Mouse (Mus musculus): ENCODE results near the gene Plcl2. TPM values are rescaled to one million over a fixed set of nuclear protein-coding genes. Genes with fewer than 3 reads are reported as not detected.
"Not testable (repeated sequence)": the region's sequence is repeated elsewhere in the genome, so short reads cannot be mapped to it uniquely, and the experiment has no call there.

The Plcl2 gene
- polyA plus RNA-seq, 1 experiment from 2014 or later, result 5.0 TPM

- no peak overlapping the region for H3K4me3 ChIP-seq
- peaks cover 22% of the 10 kb centered on the region for H3K4me1 ChIP-seq
- H3K9me3 ChIP-seq (replicated peaks), result no peaks in the 10 kb centered on the region
- 80% methylated on average over 10 of the region's 10 CpGs for WGBS
- peak overlapping the region; percentile 68 for H3K27ac ChIP-seq
- H3K36me3 ChIP-seq, result no peaks in the 10 kb centered on the region; the same call in 1 of the 2 replicates
- no peaks in the 10 kb centered on the region for H3K27me3 ChIP-seq (ENCODE audit: low read depth, poor library complexity, severe bottlenecking)
- no peak for DNase-seq (ENCODE audit: low spot score)
Measured at GRCm38 (mm10) chr17:50677978-50678712, 168.9 kb downstream of the Plcl2 start.

DNA sequence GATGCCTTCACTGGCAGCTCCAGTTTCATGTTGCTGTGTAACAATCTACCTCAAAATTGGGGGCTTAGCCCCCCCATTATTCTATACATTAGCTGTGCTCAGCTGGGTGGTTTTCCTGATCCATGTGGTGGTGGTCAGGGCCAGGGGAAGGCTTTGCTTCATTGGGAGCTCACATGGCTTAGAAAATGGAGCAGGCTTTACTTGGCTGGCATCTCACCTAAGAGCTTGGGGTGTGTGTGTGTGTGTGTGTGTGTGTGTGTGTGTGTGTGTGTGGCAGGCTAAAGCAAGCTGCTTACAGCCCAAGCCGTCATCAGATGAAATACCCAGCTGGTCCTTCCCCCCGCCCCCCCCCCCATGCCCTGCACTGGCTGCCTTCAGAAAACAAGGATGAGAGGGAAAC is 169.5 kb downstream of the Plcl2 start:
- Histone ChIP-seq H3K27ac (peak overlapping the region; percentile 68), H3K36me3 (no peaks in the 10 kb centered on the region; the same call in 1 of the 2 replicates), H3K9me3 (replicated peaks) (no peaks in the 10 kb centered on the region), H3K4me3 (no peak overlapping the region), H3K27me3 (ENCODE audit: low read depth, poor library complexity, severe bottlenecking) (no peaks in the 10 kb centered on the region), H3K4me1 (peaks cover 22% of the 10 kb centered on the region)
- DNase-seq (ENCODE audit: low spot score), result no peak
- WGBS, result 60% methylated on average over 2 of the region's 2 CpGs

DNA sequence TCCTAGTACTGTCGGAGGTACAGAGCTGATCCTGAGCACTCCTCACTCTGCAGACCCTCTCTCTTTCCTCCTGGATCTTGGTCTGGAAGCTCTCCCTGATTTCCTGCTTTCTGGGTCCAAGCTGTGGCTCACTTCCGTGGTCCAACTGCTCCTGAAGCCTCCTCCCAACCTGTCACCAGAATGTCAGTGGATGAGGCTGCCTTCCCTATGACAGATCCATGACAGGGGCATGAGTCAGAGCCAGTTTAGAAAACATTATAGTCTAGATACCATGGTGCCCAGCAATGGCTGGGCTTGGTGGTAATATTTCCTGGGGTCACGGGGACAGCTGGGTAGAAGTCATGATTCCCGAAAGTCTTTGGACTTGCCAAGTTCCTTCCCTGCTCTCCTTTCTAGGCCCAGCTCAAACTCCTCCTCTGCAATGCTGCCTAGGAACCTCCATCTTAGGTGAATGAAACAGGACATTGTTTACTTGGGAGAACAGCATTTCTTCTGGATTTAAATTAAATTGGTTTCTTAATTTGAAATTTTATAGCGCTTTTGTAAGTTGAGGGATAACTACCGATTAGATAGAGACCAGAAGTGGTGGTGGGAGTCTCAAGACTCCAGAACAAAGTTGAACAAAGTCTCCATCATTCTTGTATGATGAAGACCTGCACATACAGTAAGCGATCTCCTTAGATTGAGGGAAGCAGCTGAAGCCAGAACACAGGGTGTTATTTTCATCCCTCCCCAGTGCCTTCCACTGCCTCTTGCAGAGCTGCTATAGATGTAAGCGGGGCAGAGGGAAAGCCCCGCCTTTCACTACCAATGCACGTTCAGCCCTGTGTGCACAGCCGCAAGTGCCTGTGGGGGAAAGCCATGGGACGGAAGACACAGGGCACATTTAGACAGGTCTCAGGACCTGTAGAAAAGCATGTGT is 170.7 kb downstream of the Plcl2 start:
- Histone ChIP-seq H3K27ac (no peak overlapping the region; the same call in 1 of the 2 replicates), H3K4me3 (no peak overlapping the region), H3K4me1 (peaks cover 23% of the 10 kb centered on the region), H3K36me3 (no peaks in the 10 kb centered on the region; the same call in 1 of the 2 replicates), H3K9me3 (replicated peaks) (no peaks in the 10 kb centered on the region), H3K27me3 (ENCODE audit: low read depth, poor library complexity, severe bottlenecking) (no peaks in the 10 kb centered on the region)
- 92% methylated on average over 12 of the region's 12 CpGs for WGBS
- no peak for DNase-seq (ENCODE audit: low spot score)

DNA sequence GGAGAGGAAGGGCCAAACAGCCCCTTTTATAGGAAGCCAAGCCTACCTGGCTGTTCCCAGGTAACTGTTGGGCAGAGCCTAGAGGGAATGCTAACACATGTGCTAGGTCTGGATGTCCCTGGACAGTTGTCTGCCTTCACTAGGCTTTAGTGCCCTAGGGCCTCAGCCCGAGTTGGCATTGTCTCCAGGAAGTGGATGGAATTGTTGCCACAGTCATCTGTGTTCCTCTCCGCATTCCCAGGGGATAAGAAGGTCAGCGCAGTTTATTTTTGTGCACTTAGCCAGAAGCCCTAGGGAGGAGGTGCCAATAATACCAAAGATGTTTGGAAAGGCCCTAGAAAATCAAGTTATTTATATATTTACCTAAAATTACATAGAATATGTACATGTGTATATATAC is 173.5 kb downstream of the Plcl2 start:
- peaks cover 18% of the 10 kb centered on the region for H3K4me1 ChIP-seq

DNA sequence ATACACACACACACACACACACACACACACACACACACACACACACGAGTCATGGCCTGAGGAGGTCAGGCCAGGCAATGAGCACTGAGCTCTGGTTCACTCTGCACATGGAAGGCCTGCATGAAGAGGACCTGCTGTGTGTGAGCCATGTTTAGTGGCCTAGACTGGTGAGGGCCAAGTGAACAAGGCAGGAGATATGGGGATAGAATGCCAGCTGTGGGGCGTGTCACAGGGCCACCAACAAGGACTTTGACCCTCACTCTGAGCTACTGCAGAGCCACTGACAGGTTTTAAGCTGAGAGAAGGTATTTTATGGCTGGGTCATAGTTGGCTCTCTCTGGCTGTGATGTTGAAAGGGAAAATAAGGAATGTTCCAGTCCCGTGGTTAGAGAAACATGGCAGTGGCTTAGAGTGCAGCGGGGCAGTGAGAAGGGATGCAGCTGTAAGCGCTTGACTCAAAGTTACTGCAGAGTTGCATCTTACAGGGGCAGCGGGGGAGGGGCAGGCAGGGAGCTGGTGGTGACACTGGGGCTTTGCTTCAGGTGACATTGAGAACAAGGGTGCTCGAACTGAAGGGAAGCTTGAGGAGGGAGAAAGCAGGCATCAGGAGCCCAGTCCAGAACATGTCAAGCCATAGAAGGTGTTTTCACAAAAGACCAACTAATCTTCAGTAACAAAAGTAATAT is 175.9 kb downstream of the Plcl2 start:
- peak; percentile 26 for DNase-seq (ENCODE audit: low spot score)
- H3K9me3 ChIP-seq (replicated peaks), result no peaks in the 10 kb centered on the region
- peaks cover 14% of the 10 kb centered on the region for H3K36me3 ChIP-seq
- H3K4me1 ChIP-seq, result peaks cover 6% of the 10 kb centered on the region
- WGBS, result 72% methylated on average over 7 of the region's 7 CpGs
- H3K27ac ChIP-seq, result no peak overlapping the region
- no peak overlapping the region for H3K4me3 ChIP-seq
- H3K27me3 ChIP-seq (ENCODE audit: low read depth, poor library complexity, severe bottlenecking), result no peaks in the 10 kb centered on the region

More for the DNA sequence above, 173.5 kb downstream of the Plcl2 start:
- Histone ChIP-seq H3K27ac (no peak overlapping the region), H3K36me3 (peaks cover under 1% of the 10 kb centered on the region; the same call in 1 of the 2 replicates), H3K9me3 (replicated peaks) (no peaks in the 10 kb centered on the region), H3K27me3 (ENCODE audit: low read depth, poor library complexity, severe bottlenecking) (no peaks in the 10 kb centered on the region), H3K4me3 (no peak overlapping the region)
- WGBS, result 88% methylated on average over 3 of the region's 3 CpGs
- no peak for DNase-seq (ENCODE audit: low spot score)

DNA sequence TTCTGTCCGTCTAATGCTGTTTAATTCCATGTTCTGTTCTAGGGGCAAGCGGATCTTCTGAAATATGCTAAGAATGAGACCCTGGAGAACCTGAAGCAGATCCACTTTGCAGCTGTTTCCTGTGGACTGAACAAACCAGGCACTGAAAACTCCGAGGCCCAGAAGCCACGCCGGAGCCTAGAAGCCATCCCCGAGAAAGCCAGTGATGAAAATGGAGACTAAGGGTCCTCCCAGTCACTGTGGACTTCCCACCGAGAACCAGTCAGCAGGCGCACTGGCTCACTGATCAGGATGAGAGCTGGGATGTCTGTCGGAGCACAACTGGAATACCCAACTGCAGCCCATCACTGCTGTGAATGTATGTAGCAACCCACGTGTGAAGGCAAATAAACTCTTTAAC is 178.5 kb downstream of the Plcl2 start:
- Histone ChIP-seq H3K4me3 (no peak overlapping the region), H3K27me3 (ENCODE audit: low read depth, poor library complexity, severe bottlenecking) (no peaks in the 10 kb centered on the region), H3K4me1 (peaks cover 14% of the 10 kb centered on the region), H3K27ac (no peak overlapping the region), H3K36me3 (peaks cover 14% of the 10 kb centered on the region), H3K9me3 (replicated peaks) (no peaks in the 10 kb centered on the region)
- WGBS, result 89% methylated on average over 10 of the region's 10 CpGs
- no peak for DNase-seq (ENCODE audit: low spot score)

DNA sequence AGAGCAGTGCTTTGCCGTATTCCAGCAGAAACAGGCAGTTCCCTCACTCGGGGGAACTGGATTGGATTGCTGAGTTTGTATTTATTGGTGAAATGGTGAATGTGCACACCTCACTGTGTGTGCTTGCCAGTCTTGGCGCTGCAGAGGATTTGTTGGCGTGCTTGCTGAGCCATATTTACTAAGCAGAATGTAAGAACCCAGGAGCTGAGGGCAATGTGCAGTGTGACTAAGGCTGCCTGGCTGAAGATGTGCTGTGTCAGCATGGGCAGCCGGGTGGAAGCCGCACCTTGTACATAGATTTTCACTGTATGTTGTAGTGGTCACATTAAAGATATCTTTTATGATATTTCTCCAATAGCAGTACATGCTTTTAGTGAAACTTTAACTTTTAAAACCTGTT is 178.9 kb downstream of the Plcl2 start:
- Histone ChIP-seq H3K9me3 (replicated peaks) (no peaks in the 10 kb centered on the region), H3K27me3 (ENCODE audit: low read depth, poor library complexity, severe bottlenecking) (no peaks in the 10 kb centered on the region), H3K4me3 (no peak overlapping the region), H3K36me3 (peaks cover 14% of the 10 kb centered on the region), H3K4me1 (peaks cover 14% of the 10 kb centered on the region), H3K27ac (no peak overlapping the region)
- no peak for DNase-seq (ENCODE audit: low spot score)
- WGBS, result 92% methylated on average over 6 of the region's 6 CpGs

- Histone ChIP-seq H3K4me3 (peak overlapping the region; percentile 31), H3K27me3 (ENCODE audit: low read depth, poor library complexity, severe bottlenecking) (peaks cover 19% of the 10 kb centered on the region)
- H3K4me1 ChIP-seq; H3K9me3 ChIP-seq (replicated peaks); H3K27ac ChIP-seq; H3K36me3 ChIP-seq; DNase-seq (ENCODE audit: low spot score): not testable (repeated sequence)
- 2% methylated on average over 39 of the region's 39 CpGs for WGBS
Measured at GRCm38 (mm10) chr17:50698410-50698809, 189.2 kb downstream of the Plcl2 start.

- no peak for DNase-seq (ENCODE audit: low spot score)
- H3K4me3 ChIP-seq, result no peak overlapping the region
- H3K27ac ChIP-seq, result no peak overlapping the region
- H3K9me3 ChIP-seq (replicated peaks), result no peaks in the 10 kb centered on the region
- no peaks in the 10 kb centered on the region for H3K36me3 ChIP-seq
- H3K4me1 ChIP-seq, result no peaks in the 10 kb centered on the region
- WGBS, result 86% methylated on average over 7 of the region's 7 CpGs
- H3K27me3 ChIP-seq (ENCODE audit: low read depth, poor library complexity, severe bottlenecking), result no peaks in the 10 kb centered on the region
Measured at GRCm38 (mm10) chr17:50710497-50711222, 201.5 kb downstream of the Plcl2 start.

GRCm38 (mm10) chr17:50717586-50717985 is 208.4 kb downstream of the Plcl2 start:
- Histone ChIP-seq H3K27ac (no peak overlapping the region), H3K4me1 (no peaks in the 10 kb centered on the region), H3K4me3 (no peak overlapping the region), H3K27me3 (ENCODE audit: low read depth, poor library complexity, severe bottlenecking) (no peaks in the 10 kb centered on the region), H3K9me3 (replicated peaks) (no peaks in the 10 kb centered on the region), H3K36me3 (no peaks in the 10 kb centered on the region)
- DNase-seq (ENCODE audit: low spot score), result no peak
- WGBS, result 86% methylated on average over 5 of the region's 5 CpGs

DNA sequence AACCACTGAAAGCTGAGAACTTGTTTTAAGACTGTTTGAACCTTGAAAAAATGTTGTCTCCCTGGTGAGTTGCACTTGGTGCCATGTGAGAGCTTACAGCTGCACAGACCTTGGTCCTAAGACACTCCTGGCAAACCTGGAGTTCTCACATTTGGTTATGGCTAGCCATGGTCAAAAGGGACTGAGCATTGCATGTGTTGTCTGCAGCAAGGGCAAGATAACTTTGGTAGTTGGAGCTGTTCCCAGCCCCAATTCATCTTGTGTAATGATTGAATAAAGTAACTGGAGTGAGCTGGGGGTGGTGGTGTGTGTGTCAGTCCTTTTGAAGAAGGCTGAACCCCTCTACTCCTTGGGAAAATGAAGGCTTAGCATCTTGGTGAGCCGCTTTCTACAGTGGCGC is 215.2 kb downstream of the Plcl2 start:
- H3K27ac ChIP-seq, result no peak overlapping the region
- no peaks in the 10 kb centered on the region for H3K9me3 ChIP-seq (replicated peaks)
- no peaks in the 10 kb centered on the region for H3K36me3 ChIP-seq
- 82% methylated on average over 2 of the region's 2 CpGs for WGBS
- no peak overlapping the region for H3K4me3 ChIP-seq
- H3K27me3 ChIP-seq (ENCODE audit: low read depth, poor library complexity, severe bottlenecking), result no peaks in the 10 kb centered on the region
- DNase-seq (ENCODE audit: low spot score), result no peak
- H3K4me1 ChIP-seq, result no peaks in the 10 kb centered on the region

GRCm38 (mm10) chr17:50726265-50726664 is 217.1 kb downstream of the Plcl2 start:
- Histone ChIP-seq H3K27ac (no peak overlapping the region), H3K4me1 (no peaks in the 10 kb centered on the region), H3K27me3 (ENCODE audit: low read depth, poor library complexity, severe bottlenecking) (no peaks in the 10 kb centered on the region), H3K4me3 (no peak overlapping the region), H3K36me3 (no peaks in the 10 kb centered on the region), H3K9me3 (replicated peaks) (no peaks in the 10 kb centered on the region)
- no peak for DNase-seq (ENCODE audit: low spot score)
- WGBS, result 91% methylated on average over 2 of the region's 2 CpGs
